Mouse (Mus musculus) midbrain, embryonic 16.5 days (tissue): ENCODE data around the gene Gm1604a. TPM values are rescaled to one million over a fixed set of nuclear protein-coding genes. Genes with fewer than 3 reads are reported as not detected.
"Not testable (repeated sequence)": the region's sequence is repeated elsewhere in the genome, so short reads cannot be mapped to it uniquely, and the experiment has no call there.

ENCODE experiments used
- ATAC-seq: fragments of 200-750 bp; cut with Nextera tagmentation; 2 replicates; pipeline ENCODE4 v1.8.0; 2017; ENCODE audit warnings: moderate TSS enrichment
- H3K27ac ChIP-seq: fragments of 300-500 bp; sonication (generic); 2 replicates; pipeline ENCODE4 v1.5.1; 2014; ENCODE audit warnings: mild to moderate bottlenecking, low read length, mixed read lengths
- H3K27me3 ChIP-seq: fragments of 300-500 bp; sonication (generic); 2 replicates; pipeline ENCODE4 v1.6.1; 2014; ENCODE audit warnings: low read depth, low read length, mixed read lengths; ENCODE audit not compliant: control insufficient read depth, insufficient read depth
- H3K36me3 ChIP-seq: fragments of 300-500 bp; sonication (generic); 2 replicates; pipeline ENCODE4 v1.6.1; 2014; ENCODE audit warnings: mild to moderate bottlenecking, low read length, moderate library complexity, mixed read lengths; ENCODE audit not compliant: control insufficient read depth, insufficient read depth
- H3K4me1 ChIP-seq: fragments of 300-500 bp; sonication (generic); 2 replicates; pipeline ENCODE4 v1.6.1; 2014; ENCODE audit warnings: mild to moderate bottlenecking, low read length, mixed read lengths; ENCODE audit not compliant: control insufficient read depth, insufficient read depth
- H3K4me2 ChIP-seq: fragments of 300-500 bp; sonication (generic); 2 replicates; pipeline ENCODE4 v1.6.1; 2014; ENCODE audit warnings: mild to moderate bottlenecking, low read length, mixed read lengths
- H3K4me3 ChIP-seq: fragments of 300-500 bp; sonication (generic); 2 replicates; pipeline ENCODE4 v1.5.1; 2014; ENCODE audit warnings: low read depth, mild to moderate bottlenecking, low read length, moderate library complexity, mixed read lengths
- H3K9ac ChIP-seq: fragments of 300-500 bp; sonication (generic); 2 replicates; pipeline ENCODE4 v1.6.1; 2014; ENCODE audit warnings: low read depth, low read length, mixed read lengths
- H3K9me3 ChIP-seq: fragments of 300-500 bp; sonication (generic); replicated peaks from 2 replicates; pipeline ENCODE4 v1.6.1; 2014; ENCODE audit warnings: mild to moderate bottlenecking, low read length, mixed read lengths; ENCODE audit not compliant: control insufficient read depth, poor library complexity, severe bottlenecking
- WGBS: fragments of 180-500 bp; shearing (Covaris S2); extraction: QIAGEN DNeasy Blood & Tissue Kit; methylation state at CpG from one replicate; pipeline ENCODE4 v1.1.7; 2014; 5-methylcytosine and 5-hydroxymethylcytosine counted together
- polyA plus RNA-seq: library from polyadenylated mRNA; unstranded; fragments of >200 nt; fragmentation: Nextera tagmentation; extraction: Ambion mirVana; gene quantifications from 2 replicates; pipeline ENCODE4 v1.2.1, GENCODE M21; 2015

Gene Gm1604a
- polyA plus RNA-seq, 1 experiment from 2014 or later = 0.48 TPM

GRCm38 (mm10) chr17:7030622-7031174 lies 5.3 kb downstream of the Gm1604a start:
- not testable (repeated sequence) for H3K27me3 ChIP-seq, H3K4me3 ChIP-seq, H3K36me3 ChIP-seq, ATAC-seq, H3K9ac ChIP-seq, H3K4me2 ChIP-seq, H3K27ac ChIP-seq, H3K4me1 ChIP-seq, H3K9me3 ChIP-seq
- WGBS = 82% methylated on average over 3 of the region's 6 CpGs

- not testable (repeated sequence) for H3K9me3 ChIP-seq, H3K4me1 ChIP-seq
- 43% methylated on average over 2 of the region's 17 CpGs for WGBS
Observed at GRCm38 (mm10) chr17:7033192-7034166, 8.1 kb downstream of the Gm1604a start.

GRCm38 (mm10) chr17:7068997-7069539 lies 43.7 kb downstream of the Gm1604a start:
- ATAC-seq, H3K27ac ChIP-seq, H3K4me2 ChIP-seq, H3K9me3 ChIP-seq, H3K4me1 ChIP-seq, H3K9ac ChIP-seq, H3K36me3 ChIP-seq, H3K4me3 ChIP-seq, H3K27me3 ChIP-seq: not testable (repeated sequence)
- WGBS = 38% methylated on average over 2 of the region's 4 CpGs

More at GRCm38 (mm10) chr17:7033192-7034166, 8.1 kb downstream of the Gm1604a start:
- not testable (repeated sequence) for H3K4me3 ChIP-seq, H3K36me3 ChIP-seq, H3K4me2 ChIP-seq, H3K27ac ChIP-seq, ATAC-seq, H3K9ac ChIP-seq, H3K27me3 ChIP-seq

GRCm38 (mm10) chr17:7069561-7070240 lies 44.3 kb downstream of the Gm1604a start:
- ATAC-seq = 0 out of 2 replicates have a peak, but pooled peaks have one; percentile 36
- H3K4me3 ChIP-seq, H3K4me2 ChIP-seq, H3K27me3 ChIP-seq, H3K9me3 ChIP-seq, H3K9ac ChIP-seq, H3K36me3 ChIP-seq, H3K4me1 ChIP-seq, H3K27ac ChIP-seq: not testable (repeated sequence)
- WGBS = 47% methylated on average over 5 of the region's 7 CpGs

GRCm38 (mm10) chr17:7074494-7074893 lies 49.1 kb downstream of the Gm1604a start:
- not testable (repeated sequence) for H3K4me2 ChIP-seq, H3K4me1 ChIP-seq, H3K9me3 ChIP-seq, H3K27ac ChIP-seq, H3K9ac ChIP-seq, H3K36me3 ChIP-seq, H3K27me3 ChIP-seq, H3K4me3 ChIP-seq
- peak; percentile 56 for ATAC-seq
- 30% methylated on average over 3 of the region's 3 CpGs for WGBS

- not testable (repeated sequence) for H3K36me3 ChIP-seq, H3K4me1 ChIP-seq, H3K4me3 ChIP-seq, H3K27me3 ChIP-seq, H3K4me2 ChIP-seq, ATAC-seq, H3K9ac ChIP-seq, H3K27ac ChIP-seq, H3K9me3 ChIP-seq
- WGBS = 90% methylated on average over 5 of the region's 6 CpGs
Observed at GRCm38 (mm10) chr17:7075519-7075918, 50.2 kb downstream of the Gm1604a start.

- not testable (repeated sequence) for H3K27me3 ChIP-seq, H3K9ac ChIP-seq, H3K27ac ChIP-seq, H3K9me3 ChIP-seq, H3K36me3 ChIP-seq, H3K4me1 ChIP-seq, ATAC-seq, H3K4me3 ChIP-seq, H3K4me2 ChIP-seq
- WGBS = 0% methylated on average over 1 of the region's 4 CpGs
Observed at GRCm38 (mm10) chr17:7079558-7079957, 54.2 kb downstream of the Gm1604a start.

- H3K4me3 ChIP-seq, H3K9ac ChIP-seq, ATAC-seq, H3K4me1 ChIP-seq, H3K4me2 ChIP-seq, H3K9me3 ChIP-seq, H3K27ac ChIP-seq, H3K36me3 ChIP-seq, H3K27me3 ChIP-seq: not testable (repeated sequence)
- no CpG with 5 or more reads among the region's 5 CpGs for WGBS
Observed at GRCm38 (mm10) chr17:7084523-7084922, 59.2 kb downstream of the Gm1604a start.
